Mouse (Mus musculus) cortical plate, adult 2 months (tissue): Measurements from ENCODE around the gene Fam207a.

Experiments
- CTCF ChIP-seq: fragments of 200-500 bp; IDR thresholded peaks from 2 replicates; pipeline ENCODE4 v1.5.1; 2011; ENCODE audit warnings: mild to moderate bottlenecking, control low read depth, low read length; ENCODE audit not compliant: insufficient read depth; ENCODE audit errors: extremely low read depth
- POLR2A ChIP-seq: fragments of 200-500 bp; IDR thresholded peaks from 2 replicates; pipeline ENCODE4 v1.6.1; 2011; ENCODE audit warnings: mild to moderate bottlenecking, low read length, control low read depth; ENCODE audit not compliant: insufficient read depth; ENCODE audit errors: extremely low read depth

GRCm38 (mm10) chr10:77509403-77510187 lies 6.0 kb downstream of the Fam207a start:
- TF ChIP-seq CTCF (peak; percentile 87), POLR2A (no peak)
